Mouse (Mus musculus) olfactory bulb, adult 2 months (tissue): ENCODE measurements around the gene Nod1. TPM values are rescaled to one million over a fixed set of nuclear protein-coding genes. Genes with fewer than 3 reads are reported as not detected.

ENCODE experiments used
- H3K27ac ChIP-seq: fragments of 200-500 bp; 2 replicates; pipeline ENCODE4 v1.5.1; 2012; ENCODE audit warnings: low read depth, low read length; ENCODE audit not compliant: insufficient read depth
- H3K4me1 ChIP-seq: fragments of 200-500 bp; 2 replicates; pipeline ENCODE4 v1.6.1; 2012; ENCODE audit warnings: low read length; ENCODE audit not compliant: control insufficient read depth, insufficient read depth
- H3K4me3 ChIP-seq: fragments of 200-500 bp; 2 replicates; pipeline ENCODE4 v1.5.1; 2012; ENCODE audit warnings: mild to moderate bottlenecking, low read depth, low read length, moderate library complexity; ENCODE audit not compliant: insufficient read depth
- CTCF ChIP-seq: fragments of 200-500 bp; IDR thresholded peaks from 2 replicates; pipeline ENCODE4 v1.5.1; 2012; ENCODE audit warnings: low read depth, mild to moderate bottlenecking, low read length, moderate library complexity; ENCODE audit not compliant: insufficient read depth
- POLR2A ChIP-seq: fragments of 200-500 bp; IDR thresholded peaks from 2 replicates; pipeline ENCODE4 v1.6.1; 2012; ENCODE audit warnings: mild to moderate bottlenecking, low read depth, low read length, moderate library complexity; ENCODE audit not compliant: insufficient read depth
- WGBS: fragments of 180-500 bp; shearing (Covaris S2); methylation state at CpG from one replicate; pipeline ENCODE4 v1.1.7; 2018; 5-methylcytosine and 5-hydroxymethylcytosine counted together
- polyA plus RNA-seq: library from polyadenylated mRNA; stranded (reverse); fragments of >200 nt; gene quantifications from 2 replicates; pipeline ENCODE4 v1.2.4, GENCODE M21; 2012; ENCODE audit warnings: low replicate concordance; ENCODE audit not compliant: missing spikeins, insufficient read depth, insufficient read length

The Nod1 gene
- polyA plus RNA-seq, 1 experiment, result not detected

DNA sequence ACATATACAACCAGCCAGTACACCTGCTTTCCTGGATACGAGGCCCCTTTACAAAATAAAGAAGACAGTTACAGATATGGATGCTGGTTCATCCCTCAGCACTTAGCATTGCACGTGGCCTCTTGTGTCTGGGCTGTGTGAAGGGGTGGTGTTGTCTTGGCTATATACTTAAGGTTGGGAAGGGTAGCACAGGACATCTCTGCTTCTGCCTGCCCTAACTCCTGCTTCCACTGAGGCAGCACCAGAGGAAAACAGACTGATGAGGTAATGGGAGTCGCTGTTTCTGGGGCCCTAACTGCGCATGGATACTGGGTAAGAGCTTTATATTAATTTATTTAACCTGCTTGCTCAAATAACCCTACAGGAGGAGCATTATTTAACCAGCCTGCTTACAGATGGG is 55.5 kb downstream of the Nod1 start:
- 82% methylated on average over 4 of the region's 4 CpGs for WGBS
- no peaks in the 10 kb centered on the region for H3K4me1 ChIP-seq
- H3K4me3 ChIP-seq, result no peak overlapping the region
- TF ChIP-seq CTCF (no peak), POLR2A (no peak)
- H3K27ac ChIP-seq, result no peak overlapping the region

GRCm38 (mm10) chr6:54916163-54916562 is 56.2 kb downstream of the Nod1 start:
- no peaks in the 10 kb centered on the region for H3K4me1 ChIP-seq
- no peak overlapping the region for H3K27ac ChIP-seq
- TF ChIP-seq CTCF, result no peak
- TF ChIP-seq POLR2A, result no peak
- H3K4me3 ChIP-seq, result no peak overlapping the region
- WGBS, result 83% methylated on average over 4 of the region's 4 CpGs

GRCm38 (mm10) chr6:54914977-54915376 is 57.4 kb downstream of the Nod1 start:
- WGBS, result 81% methylated on average over 4 of the region's 4 CpGs
- no peak overlapping the region for H3K27ac ChIP-seq
- no peak for TF ChIP-seq CTCF
- no peaks in the 10 kb centered on the region for H3K4me1 ChIP-seq
- H3K4me3 ChIP-seq, result no peak overlapping the region

GRCm38 (mm10) chr6:54906053-54907040 is 66.1 kb downstream of the Nod1 start:
- WGBS, result 86% methylated on average over 10 of the region's 10 CpGs
- no peak overlapping the region for H3K4me3 ChIP-seq
- no peak overlapping the region for H3K27ac ChIP-seq
- no peaks in the 10 kb centered on the region for H3K4me1 ChIP-seq
- TF ChIP-seq CTCF (no peak), POLR2A (no peak)

GRCm38 (mm10) chr6:54902547-54902946 is 69.9 kb downstream of the Nod1 start:
- WGBS, result 96% methylated on average over 2 of the region's 2 CpGs
- Histone ChIP-seq H3K4me3 (no peak overlapping the region), H3K4me1 (no peaks in the 10 kb centered on the region), H3K27ac (no peak overlapping the region)
- TF ChIP-seq POLR2A, result no peak
- TF ChIP-seq CTCF, result no peak

DNA sequence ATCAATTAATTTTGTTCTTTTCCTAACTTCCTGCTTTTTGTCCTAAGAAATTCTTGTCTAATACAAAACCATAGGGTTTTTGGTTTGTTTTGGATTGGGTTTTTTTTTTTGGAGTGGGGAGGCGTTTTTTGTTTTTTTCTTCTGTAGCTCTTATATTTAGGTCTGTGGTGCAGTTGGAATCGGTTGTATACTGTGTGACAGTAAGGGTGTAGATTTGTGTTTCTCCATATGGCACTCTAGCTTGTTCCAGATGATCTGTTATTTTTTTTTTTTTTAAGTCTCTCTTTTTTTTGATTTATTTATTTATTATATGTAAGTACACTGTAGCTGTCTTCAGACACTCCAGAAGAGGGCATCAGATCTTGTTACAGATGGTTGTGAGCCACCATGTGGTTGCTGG is 72.2 kb downstream of the Nod1 start:
- TF ChIP-seq POLR2A, result no peak
- no peak for TF ChIP-seq CTCF
- 86% methylated on average over 2 of the region's 2 CpGs for WGBS
- H3K27ac ChIP-seq, result no peak overlapping the region
- H3K4me3 ChIP-seq, result no peak overlapping the region
- no peaks in the 10 kb centered on the region for H3K4me1 ChIP-seq

DNA sequence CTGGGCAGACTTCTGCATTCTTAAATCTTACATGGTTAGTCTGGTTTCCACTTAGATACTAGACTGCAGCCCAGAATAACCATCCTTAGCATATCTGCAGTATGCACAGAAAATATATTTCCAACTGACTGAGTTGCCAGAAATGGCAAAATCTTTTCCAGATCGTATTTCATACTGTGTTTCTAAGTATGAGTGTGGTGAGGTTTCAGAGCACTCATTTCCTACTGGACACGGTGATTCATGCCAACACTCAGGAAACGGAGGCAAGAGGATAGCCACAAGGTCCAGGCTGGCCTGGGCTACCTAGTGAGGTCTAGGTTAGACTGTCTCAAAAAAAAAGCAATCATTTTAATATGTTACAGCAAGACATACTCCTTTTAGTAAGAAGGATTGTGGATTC is 81.0 kb downstream of the Nod1 start:
- Histone ChIP-seq H3K4me1 (peaks cover 7% of the 10 kb centered on the region), H3K27ac (no peak overlapping the region), H3K4me3 (no peak overlapping the region)
- 93% methylated on average over 3 of the region's 3 CpGs for WGBS
- TF ChIP-seq POLR2A, result no peak
- no peak for TF ChIP-seq CTCF

DNA sequence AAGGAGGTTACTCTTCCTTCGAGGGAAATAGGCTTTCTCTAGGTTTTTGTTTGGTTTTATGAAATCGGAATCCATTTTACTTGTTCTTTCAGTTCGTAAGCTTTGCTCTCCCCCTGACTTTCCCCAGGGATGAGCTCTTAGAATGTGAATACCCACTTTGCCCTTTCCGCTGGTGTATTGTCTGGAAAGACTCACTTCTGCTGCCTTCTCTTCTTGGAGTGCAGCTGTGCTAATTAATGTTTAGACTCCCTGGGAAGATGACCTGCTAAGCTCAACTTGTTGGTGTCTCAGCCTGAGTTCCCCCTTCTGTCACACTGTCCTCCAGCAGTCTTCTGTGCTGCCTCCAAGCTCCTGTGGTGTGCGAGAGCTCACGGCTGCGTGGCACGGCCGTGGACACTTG is 82.2 kb downstream of the Nod1 start:
- no peak overlapping the region for H3K27ac ChIP-seq
- H3K4me1 ChIP-seq, result peaks cover 7% of the 10 kb centered on the region
- TF ChIP-seq POLR2A (no peak), CTCF (no peak)
- no peak overlapping the region for H3K4me3 ChIP-seq
- WGBS, result 44% methylated on average over 9 of the region's 9 CpGs

DNA sequence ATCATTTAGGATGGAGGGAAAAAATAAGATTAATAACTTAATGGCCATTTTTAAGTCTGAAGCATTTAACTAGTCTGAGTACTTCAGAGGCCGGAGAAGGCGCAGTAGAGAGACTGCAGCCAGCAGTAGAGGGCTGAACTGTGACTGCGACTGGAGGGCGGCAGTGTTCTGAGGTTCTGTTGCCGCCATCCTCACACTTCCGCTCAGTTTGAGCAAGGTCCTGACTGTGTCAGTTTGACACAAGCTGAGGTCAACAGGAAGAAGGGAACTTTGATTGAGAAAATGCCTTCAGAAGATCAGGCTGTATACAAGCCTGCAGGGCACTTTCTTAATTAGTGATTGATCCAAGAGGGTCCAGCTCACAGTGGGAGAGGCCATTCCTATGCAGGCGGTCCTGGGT is 86.2 kb downstream of the Nod1 start:
- 86% methylated on average over 7 of the region's 7 CpGs for WGBS
- Histone ChIP-seq H3K4me1 (peaks cover 7% of the 10 kb centered on the region), H3K27ac (no peak overlapping the region), H3K4me3 (no peak overlapping the region)
- no peak for TF ChIP-seq CTCF
- no peak for TF ChIP-seq POLR2A

GRCm38 (mm10) chr6:54883424-54883823 is 89.0 kb downstream of the Nod1 start:
- Histone ChIP-seq H3K4me3 (no peak overlapping the region), H3K27ac (no peak overlapping the region), H3K4me1 (no peaks in the 10 kb centered on the region; the same call in 1 of the 2 replicates)
- TF ChIP-seq CTCF (no peak), POLR2A (no peak)
- 55% methylated on average over 2 of the region's 2 CpGs for WGBS
